In genomic region chr7:50832799-50833198, GRCm38 (mm10) we compare ENCODE assay signal across 20 mouse cellular contexts.
"Had no signal": no experiment of that assay in that cellular context is flagged by ENCODE, and none has a peak within 500 bp of the region (broad histone marks: within the 10 kb centered on the region; RNA-seq: fewer than 3 reads in every experiment).

No protein-coding gene starts in this region.

- H3K9ac ChIP-seq: limb, embryonic 12.5 days; limb, embryonic 15.5 days; liver, embryonic 14.5 days; liver, postnatal 0 days; lung, embryonic 14.5 days; midbrain, embryonic 13.5 days had no signal

- H3K4me3 ChIP-seq: limb, embryonic 12.5 days; limb, embryonic 15.5 days; midbrain, embryonic 13.5 days; myocyte had no signal

- H3K9me3 ChIP-seq: limb, embryonic 12.5 days; limb, embryonic 15.5 days; midbrain, embryonic 13.5 days had no signal

- H3K27me3 ChIP-seq: limb, embryonic 12.5 days; limb, embryonic 15.5 days; midbrain, embryonic 13.5 days had no signal

- H3K4me2 ChIP-seq: limb, embryonic 12.5 days; limb, embryonic 15.5 days; liver, embryonic 11.5 days; lung, embryonic 14.5 days had no signal

- H3K36me3 ChIP-seq: limb, embryonic 12.5 days; limb, embryonic 15.5 days; midbrain, embryonic 13.5 days had no signal

- H3K4me1 ChIP-seq: limb, embryonic 15.5 days had no signal

- H3K27ac ChIP-seq: limb, embryonic 12.5 days; limb, embryonic 15.5 days; liver, embryonic 14.5 days; macrophage; midbrain, embryonic 13.5 days; stomach, postnatal 0 days had no signal

- ATAC-seq: intestine, postnatal 0 days; liver, postnatal 0 days; lung, postnatal 0 days; midbrain, embryonic 13.5 days had no signal

- DNase-seq: kidney, adult 8-10 months; kidney, postnatal 25 days; left cerebral cortex, postnatal 4 days; liver, postnatal 0 days; lung, embryonic 14.5 days; right cerebral cortex, postnatal 14 days; right cerebral cortex, postnatal 4 days; thymus, adult 2 months; thymus, postnatal 14 days; thymus, postnatal 4 days had no signal
